Mouse (Mus musculus): ENCODE data around the gene Gpr171.

DNA sequence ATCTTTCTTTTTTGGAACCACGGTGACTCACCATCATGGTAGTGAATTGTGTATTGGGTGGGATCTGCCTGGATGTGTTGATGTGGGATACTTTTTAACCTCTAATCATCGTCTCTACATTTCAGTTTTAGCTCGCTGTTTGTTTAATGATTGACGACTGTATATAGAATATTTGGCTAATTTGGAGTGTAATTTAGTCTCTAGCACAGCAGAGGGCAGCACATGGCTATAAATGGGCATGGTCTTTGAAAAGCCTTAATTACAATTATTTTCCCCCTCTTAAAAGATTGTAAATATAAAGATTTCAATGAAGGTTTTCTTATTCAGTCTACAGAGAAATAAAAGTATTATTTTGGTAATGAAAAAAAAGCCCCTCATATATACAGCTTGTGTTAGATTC, 24.3 kb downstream of the Gpr171 start:
- 0 out of 2 replicates have a peak, but pooled peaks have one; percentile 4 for TF ChIP-seq ZC3H11A (IDR thresholded peaks at IDR 0.05; ENCODE audit: borderline replicate concordance, low read depth, low read length)
- TF ChIP-seq HCFC1 (IDR thresholded peaks at IDR 0.05; ENCODE audit: borderline replicate concordance, insufficient read depth, low read length): no peak
- no peak for TF ChIP-seq CHD2 (IDR thresholded peaks at IDR 0.05; ENCODE audit: low read depth, low read length)
- TF ChIP-seq ZNF384 (IDR thresholded peaks at IDR 0.05; ENCODE audit: low read depth, low read length): no peak

Data from ES-E14 (cell line).